Mouse (Mus musculus) heart, postnatal 14 days (tissue): ENCODE measurements around the gene Ucn. TPM values are rescaled to one million over a fixed set of nuclear protein-coding genes. Genes with fewer than 3 reads are reported as not detected.

Source experiments
- DNase-seq, 2 experiments: peaks; one replicate each; pipeline ENCODE4 v3.0.0; 2021 to 2022
- intact Hi-C: fragments of 180-260 bp; cut with DNase I; formaldehyde crosslinking; loops from one replicate; pipeline ENCODE4 v1.15.1; 2025
- total RNA-seq, 2 experiments: library from RNA; stranded (reverse); gene quantifications; 2 replicates each; pipeline ENCODE4 v1.2.3; 2021

Ucn gene
- total RNA-seq, 2 experiments from 2014 or later = not detected

- peak; percentile 18 to 40 for DNase-seq
- intact Hi-C loops = no loop called here
These were observed 22.3 kb downstream of the Ucn start, which contains the start of gene Trim54 for GRCm38 (mm10) chr5:31116354-31116753. Gene Trim54, plus strand, starts transcription at chr5:31116712.

GRCm38 (mm10) chr5:31110781-31111180 lies 27.8 kb downstream of the Ucn start:
- DNase-seq = no peak
- intact Hi-C loops = loop anchor here (2.0 kb wide), 1 partner anchor 30 kb away; no protein-coding TSS in a partner anchor

DNA sequence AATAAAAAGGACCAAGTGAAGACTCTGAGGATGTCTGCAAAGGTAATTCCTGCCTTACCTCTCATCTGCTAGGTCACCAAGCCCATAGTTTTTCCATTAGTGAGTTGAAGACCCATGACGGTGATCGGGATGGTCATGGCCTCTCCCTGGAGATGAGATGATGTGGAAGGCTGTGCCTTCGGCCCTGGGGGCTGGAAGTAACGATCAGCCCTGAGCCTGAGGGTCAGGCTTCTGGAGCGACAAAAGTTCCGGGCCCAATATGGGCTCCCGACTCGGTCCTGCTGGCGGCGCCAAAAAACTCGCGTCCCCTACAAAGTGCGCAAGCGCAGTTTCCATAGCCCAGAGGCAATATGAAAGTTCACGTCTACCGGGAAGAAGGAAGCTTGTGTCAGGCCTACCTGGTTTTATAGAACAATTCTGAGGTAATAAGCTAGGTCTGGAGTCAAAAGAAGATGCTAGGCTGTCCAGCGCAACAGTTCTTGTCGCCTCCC lies 30.6 kb downstream of the Ucn start, which contains the start of gene Slc30a3:
Gene Slc30a3 (minus strand): TSS at position 238 of the 491 bp plus-strand sequence.
- no peak for DNase-seq
- intact Hi-C loops = loop anchor here (5.0 kb wide), 1 partner anchor 56 kb away; the partner anchor contains the start of gene Cad

DNA sequence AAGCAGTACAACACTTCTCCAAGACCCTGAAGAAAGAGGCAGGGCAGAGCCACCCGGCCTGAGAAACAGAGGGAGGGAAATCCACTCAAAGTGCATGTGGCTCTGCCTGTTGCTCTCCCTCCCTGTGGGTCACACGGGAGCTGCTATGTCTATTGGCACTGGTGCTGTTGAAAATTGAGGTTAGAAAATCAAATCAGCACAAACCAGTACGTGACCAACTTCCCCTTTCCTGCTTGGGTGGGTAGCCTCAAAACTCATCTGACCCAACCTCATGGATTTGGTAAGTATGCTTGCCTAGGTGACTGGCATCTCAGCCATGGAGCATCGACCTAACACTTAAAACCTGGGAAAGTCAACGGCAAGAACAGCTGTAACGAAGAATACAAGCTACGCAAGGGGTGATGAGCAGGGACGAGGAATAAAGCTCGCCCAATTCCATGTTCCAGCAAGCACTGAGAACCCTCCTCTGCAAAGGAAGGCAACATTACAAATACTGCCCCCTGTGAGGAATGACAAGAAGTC lies 32.8 kb downstream of the Ucn start, which contains the start of gene Dnajc5g:
Gene Dnajc5g (plus strand): TSS at position 472 of the 522 bp plus-strand sequence.
- no peak for DNase-seq
- intact Hi-C loops = loop anchor here (5.0 kb wide), 1 partner anchor 54 kb away; the partner anchor contains the start of gene Cad

DNA sequence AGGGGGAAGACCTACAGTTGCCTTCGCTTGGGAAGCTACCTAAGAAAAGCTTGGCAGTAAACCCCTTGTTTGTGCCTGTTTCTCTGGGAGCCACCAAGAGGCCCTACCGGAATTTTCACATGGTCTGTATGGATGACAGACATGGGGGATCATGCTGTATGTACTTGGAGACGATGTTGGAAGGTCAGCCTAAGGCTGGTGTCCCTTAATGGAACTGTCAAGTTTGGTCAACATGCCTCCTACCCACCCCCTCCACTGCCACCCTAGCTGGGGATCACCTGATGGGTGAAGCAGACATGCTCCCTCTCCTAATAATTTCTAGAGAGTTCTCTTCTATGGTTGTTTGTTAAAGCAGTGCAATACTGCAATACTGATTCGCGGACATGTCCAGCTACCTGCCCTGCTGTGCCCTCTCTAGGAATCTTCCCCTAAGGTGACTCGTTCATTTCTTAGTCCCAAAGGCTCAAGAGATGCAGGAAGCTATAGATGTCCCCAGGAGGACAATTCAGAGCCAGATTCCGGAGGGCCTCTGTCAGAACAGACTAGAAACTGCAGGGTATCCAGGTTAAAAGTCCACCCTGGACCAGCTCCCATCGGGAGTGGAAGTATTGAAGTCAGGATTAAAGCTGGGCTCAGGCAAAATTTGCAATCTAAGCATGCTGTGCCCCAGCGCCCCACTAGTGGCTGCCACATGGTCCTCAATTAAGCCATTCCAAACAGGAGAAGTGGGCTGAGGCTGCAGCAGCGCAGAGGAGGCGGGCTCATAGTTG lies 42.7 kb downstream of the Ucn start:
- no peak for DNase-seq
- intact Hi-C loops = no loop called here

DNA sequence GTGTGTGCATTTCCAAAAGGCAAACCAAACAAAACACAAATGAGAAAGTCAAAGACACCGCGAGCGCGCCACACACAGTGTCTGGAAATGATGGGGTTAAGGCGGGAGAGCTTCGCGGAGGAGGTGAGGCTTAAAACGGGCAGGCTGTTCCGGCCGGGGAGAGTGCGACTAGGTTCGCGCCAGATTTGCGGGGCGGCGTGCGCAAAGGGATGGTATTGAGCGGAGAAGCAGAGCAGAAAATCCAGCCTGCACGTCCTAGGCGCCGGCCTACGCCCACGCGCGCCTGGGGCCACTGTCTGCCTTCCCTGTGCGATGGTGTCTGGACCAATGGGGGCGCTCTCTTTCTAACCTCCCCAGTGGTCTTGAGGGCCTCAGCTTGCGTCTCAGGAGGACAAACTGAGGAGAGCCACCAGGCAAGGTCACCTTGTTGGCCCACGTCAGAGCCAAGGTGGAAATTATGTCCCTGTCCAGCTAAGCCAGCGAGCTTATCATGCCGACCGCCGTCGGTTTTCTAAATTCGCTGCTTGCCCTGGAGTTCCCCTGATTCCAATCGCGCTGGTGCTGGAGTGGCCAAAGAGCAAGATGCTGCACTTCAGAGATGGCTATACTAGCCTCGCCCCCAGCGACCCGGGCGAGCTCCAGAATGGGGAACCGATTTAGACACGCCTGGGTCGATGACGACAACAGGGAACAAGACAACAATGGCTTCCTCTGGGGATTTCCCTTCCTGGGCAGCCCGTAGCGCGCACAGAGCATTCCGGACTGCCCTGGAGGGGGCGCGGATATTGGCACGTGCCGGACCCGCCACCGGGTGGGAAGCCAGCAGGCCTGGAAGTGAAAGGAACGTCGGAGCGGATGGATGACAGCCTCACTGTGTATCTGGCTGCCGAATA lies 43.6 kb downstream of the Ucn start:
- peak; percentile 59 to 66 for DNase-seq
- intact Hi-C loops = no loop called here

- intact Hi-C loops = no loop called here
- DNase-seq = no peak
These were observed 44.4 kb downstream of the Ucn start for GRCm38 (mm10) chr5:31094100-31094798.

DNA sequence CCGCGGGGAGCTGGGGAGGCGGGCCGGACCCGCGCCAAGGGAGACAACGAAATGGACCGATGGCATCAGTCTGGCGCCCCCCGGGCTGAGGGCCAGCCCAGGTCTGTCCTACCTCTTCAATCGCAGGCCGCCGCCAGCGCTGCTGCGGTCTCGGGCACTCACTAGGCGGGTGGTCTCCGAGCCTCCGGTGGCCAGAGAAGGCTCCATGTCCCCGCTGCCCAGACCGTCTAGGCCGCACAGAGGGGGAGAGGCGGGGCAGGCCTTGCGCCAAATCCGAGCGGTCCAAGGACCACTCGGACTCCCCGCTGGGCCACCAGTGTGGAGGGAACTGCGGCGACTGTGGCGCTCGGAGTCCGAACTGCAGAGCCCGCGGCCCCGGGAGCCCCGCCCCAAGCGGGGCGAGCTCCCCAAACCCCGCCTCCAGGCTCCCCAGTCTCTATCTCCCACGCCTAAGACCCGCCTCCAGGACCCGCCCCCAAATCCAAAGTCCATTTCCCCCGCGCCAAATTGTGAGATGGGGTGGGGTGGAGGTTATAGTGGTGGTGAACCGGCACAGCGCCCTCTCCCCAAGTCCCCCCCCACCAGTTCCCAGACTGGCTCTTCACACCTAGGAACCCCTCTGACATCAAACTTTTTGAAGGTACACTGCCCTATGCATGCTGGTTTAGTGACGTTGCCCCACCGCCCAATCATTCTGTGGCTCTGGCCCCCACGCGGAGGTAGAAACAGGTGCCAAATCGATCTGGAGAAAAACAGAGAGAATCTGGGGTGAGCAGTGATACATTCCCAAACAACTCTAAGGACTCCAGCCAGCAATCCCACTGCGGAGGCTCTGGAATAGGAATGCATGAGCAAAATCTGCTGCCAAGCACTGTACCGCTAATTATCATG lies 45.2 kb downstream of the Ucn start:
- intact Hi-C loops = no loop called here
- DNase-seq = peak in 1 of 2 experiments; percentile 47

GRCm38 (mm10) chr5:31092231-31092975 lies 46.2 kb downstream of the Ucn start:
- intact Hi-C loops = no loop called here

More at GRCm38 (mm10) chr5:31092231-31092975, 46.2 kb downstream of the Ucn start:
- no peak for DNase-seq

Other genes starting within 250 kb of the Ucn start
- 100 to 1,000 TPM; 145 to 146 TPM for gene Ost4, start 231.0 kb downstream of the Ucn start, total RNA-seq
- gene Emilin1, start 225.4 kb downstream of the Ucn start, total RNA-seq = 10 to 100 TPM; 38.9 to 46.9 TPM
- 10 to 100 TPM; 15.4 TPM for gene Khk, start 217.4 kb downstream of the Ucn start, total RNA-seq
- gene Cgref1, start 193.2 kb downstream of the Ucn start, total RNA-seq = under 1 TPM; 0.39 to 0.45 TPM
- 10 to 100 TPM; 74.1 to 79.3 TPM for gene Preb, start 178.5 kb downstream of the Ucn start, total RNA-seq
- gene Tcf23, start 170.2 kb downstream of the Ucn start, total RNA-seq = under 1 TPM; 0.51 to 0.55 TPM
- gene Atraid, start 90.5 kb downstream of the Ucn start, total RNA-seq = 10 to 100 TPM; 51.4 to 51.8 TPM
- 1 to 10 TPM; 6.6 to 7.6 TPM for gene Slc5a6, start 89.9 kb downstream of the Ucn start, total RNA-seq
- gene Cad, start 84.0 kb downstream of the Ucn start, total RNA-seq = 10 to 100 TPM; 13.5 to 14.8 TPM
- not detected for gene Dnajc5g, start 32.5 kb downstream of the Ucn start, total RNA-seq
- under 1 TPM in 1 of 2 experiments, not detected in 1; 0.27 TPM for gene Slc30a3, start 30.6 kb downstream of the Ucn start, total RNA-seq
- 100 to 1,000 TPM; 102 to 129 TPM for gene Trim54, start 22.1 kb downstream of the Ucn start, total RNA-seq
- 10 to 100 TPM; 55.1 to 56.0 TPM for gene Mpv17, start 15.4 kb upstream of the Ucn start, total RNA-seq
- gene Gm29609, start 41.1 kb upstream of the Ucn start, total RNA-seq = under 1 TPM; 0.56 to 0.93 TPM
- 10 to 100 TPM; 31.9 to 34.5 TPM for gene Gtf3c2, start 41.3 kb upstream of the Ucn start, total RNA-seq
- gene Snx17, start 54.4 kb upstream of the Ucn start, total RNA-seq = 10 to 100 TPM; 66.3 to 67.8 TPM
- gene Eif2b4, start 54.6 kb upstream of the Ucn start, total RNA-seq = 10 to 100 TPM; 48.4 to 62.3 TPM
- gene Zfp513, start 63.5 kb upstream of the Ucn start, total RNA-seq = 10 to 100 TPM in 1 of 2 experiments, 1 to 10 TPM in 1; 9.9 to 10.6 TPM
- 10 to 100 TPM; 56.5 to 66.1 TPM for gene Ppm1g, start 81.9 kb upstream of the Ucn start, total RNA-seq
- 10 to 100 TPM; 73.1 to 75.0 TPM for gene Nrbp1, start 102.0 kb upstream of the Ucn start, total RNA-seq
- not detected for gene Gm9970, start 102.4 kb upstream of the Ucn start, total RNA-seq
- 1 to 10 TPM; 2.8 to 3.2 TPM for gene Krtcap3, start 112.9 kb upstream of the Ucn start, total RNA-seq
- gene Ift172, start 152.3 kb upstream of the Ucn start, total RNA-seq = 10 to 100 TPM; 37.2 to 42.3 TPM
- gene Fndc4, start 157.3 kb upstream of the Ucn start, total RNA-seq = 1 to 10 TPM; 2.4 to 5.0 TPM
- gene Gckr, start 158.6 kb upstream of the Ucn start, total RNA-seq = not detected